Mouse (Mus musculus): ENCODE results near the gene Dpp10. TPM values are rescaled to one million over a fixed set of nuclear protein-coding genes. Genes with fewer than 3 reads are reported as not detected.

Dpp10 gene
- total RNA-seq (2023), result 0.31 TPM

GRCm38 (mm10) chr1:124044925-124045640, at the start of gene Dpp10:
TSS of gene Dpp10 (minus strand) at chr1:124045559.

